Mouse (Mus musculus): ENCODE results near the gene Alg2.

DNA sequence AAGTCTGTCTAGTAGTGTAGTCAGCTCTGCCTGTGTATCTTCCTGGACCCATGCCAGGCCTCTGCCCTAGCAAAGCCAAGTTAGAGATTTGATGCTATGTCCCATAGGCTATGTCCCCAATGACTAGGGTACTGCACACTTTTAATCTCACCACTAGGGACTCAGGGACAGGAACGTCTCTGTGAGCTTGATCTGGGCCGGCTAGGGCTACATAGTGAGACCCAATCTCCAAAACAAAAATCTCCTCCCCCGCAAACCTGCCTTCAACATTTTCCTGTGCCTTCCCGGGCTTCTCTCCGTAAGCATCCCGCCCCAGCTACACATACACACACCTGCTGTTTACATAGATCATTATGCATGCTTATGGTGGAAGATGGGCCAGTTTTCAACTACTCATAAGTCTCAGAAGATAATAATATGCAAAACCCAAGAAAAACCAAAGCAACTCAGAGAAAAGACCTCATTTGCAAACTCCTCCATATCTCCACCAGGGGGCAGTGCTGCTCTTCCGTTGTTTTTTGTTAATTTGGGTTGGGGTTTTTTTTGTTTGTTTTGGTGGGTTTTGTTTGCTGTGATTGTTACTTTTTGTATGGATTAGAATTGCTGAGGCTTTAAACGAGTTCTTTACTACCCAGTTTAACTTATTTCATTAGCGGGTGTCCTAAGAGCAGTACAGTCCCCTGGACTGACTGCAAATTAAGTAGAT, 54.7 kb downstream of the Alg2 start:
- TF ChIP-seq CTCF (IDR thresholded peaks at IDR 0.05), result peak; percentile 92
- no peak for TF ChIP-seq EP300 (IDR thresholded peaks at IDR 0.05; ENCODE audit: insufficient read depth, low read depth, low read length)
- TF ChIP-seq POLR2A (IDR thresholded peaks at IDR 0.05; ENCODE audit: insufficient read depth, low read depth, low read length), result no peak
